Mouse (Mus musculus) forelimb bud, embryonic 11.5 days (tissue): Measurements from ENCODE around the gene Pgghg.

ENCODE experiments used
- DNase-seq: peaks from one replicate; pipeline ENCODE4 v3.0.0-alpha.2; 2012; ENCODE audit warnings: low read depth, low spot score

The Pgghg gene

GRCm38 (mm10) chr7:140923070-140923775, 18.0 kb upstream of the Pgghg start:
- DNase-seq = peak; percentile 10

- DNase-seq = no peak
Observed at GRCm38 (mm10) chr7:140927181-140927580, 14.0 kb upstream of the Pgghg start.

- DNase-seq = no peak
Observed at GRCm38 (mm10) chr7:140938436-140938835, 2.8 kb upstream of the Pgghg start.

GRCm38 (mm10) chr7:140938896-140939295, 2.3 kb upstream of the Pgghg start:
- DNase-seq = no peak

- peak; percentile 91 for DNase-seq
Observed at GRCm38 (mm10) chr7:140939669-140940171, 1.5 kb upstream of the Pgghg start.

GRCm38 (mm10) chr7:140942341-140942740, 1.1 kb downstream of the Pgghg start:
- DNase-seq = no peak

GRCm38 (mm10) chr7:140942811-140943210, 1.6 kb downstream of the Pgghg start:
- no peak for DNase-seq

- no peak for DNase-seq
Observed at GRCm38 (mm10) chr7:140943356-140943755, 2.2 kb downstream of the Pgghg start.

GRCm38 (mm10) chr7:140944236-140944635, 3.0 kb downstream of the Pgghg start:
- DNase-seq = no peak

GRCm38 (mm10) chr7:140945247-140945646, 4.1 kb downstream of the Pgghg start:
- DNase-seq = no peak

GRCm38 (mm10) chr7:140946311-140946710, 5.1 kb downstream of the Pgghg start:
- no peak for DNase-seq

GRCm38 (mm10) chr7:140946980-140947379, 5.8 kb downstream of the Pgghg start:
- no peak for DNase-seq

- no peak for DNase-seq
Observed at GRCm38 (mm10) chr7:140948161-140948560, 7.0 kb downstream of the Pgghg start.

GRCm38 (mm10) chr7:140949255-140949654, 8.1 kb downstream of the Pgghg start:
- no peak for DNase-seq

GRCm38 (mm10) chr7:140949824-140950530, 8.8 kb downstream of the Pgghg start, which contains the start of gene Ifitm5:
TSS of gene Ifitm5 (minus strand) at chr7:140950291.
- no peak for DNase-seq

- no peak for DNase-seq
Observed at GRCm38 (mm10) chr7:140951051-140951450, 9.9 kb downstream of the Pgghg start.

GRCm38 (mm10) chr7:140951765-140952164, 10.6 kb downstream of the Pgghg start:
- no peak for DNase-seq

- DNase-seq = no peak
Observed at GRCm38 (mm10) chr7:140952441-140952840, 11.2 kb downstream of the Pgghg start.

GRCm38 (mm10) chr7:140953133-140953532, 11.9 kb downstream of the Pgghg start:
- DNase-seq = no peak

- no peak for DNase-seq
Observed at GRCm38 (mm10) chr7:140953800-140954732, 12.9 kb downstream of the Pgghg start.

GRCm38 (mm10) chr7:140954733-140955071, 13.5 kb downstream of the Pgghg start:
- no peak for DNase-seq

- no peak for DNase-seq
Observed at GRCm38 (mm10) chr7:140955342-140955741, 14.2 kb downstream of the Pgghg start.
